Mouse (Mus musculus) spleen, adult 12 weeks (tissue): ENCODE data around the gene 4930426L09Rik.

ENCODE experiments used
- DNase-seq: peaks from one replicate; pipeline ENCODE4 v3.0.0; 2022; ENCODE audit warnings: low spot score

The 4930426L09Rik gene

DNA sequence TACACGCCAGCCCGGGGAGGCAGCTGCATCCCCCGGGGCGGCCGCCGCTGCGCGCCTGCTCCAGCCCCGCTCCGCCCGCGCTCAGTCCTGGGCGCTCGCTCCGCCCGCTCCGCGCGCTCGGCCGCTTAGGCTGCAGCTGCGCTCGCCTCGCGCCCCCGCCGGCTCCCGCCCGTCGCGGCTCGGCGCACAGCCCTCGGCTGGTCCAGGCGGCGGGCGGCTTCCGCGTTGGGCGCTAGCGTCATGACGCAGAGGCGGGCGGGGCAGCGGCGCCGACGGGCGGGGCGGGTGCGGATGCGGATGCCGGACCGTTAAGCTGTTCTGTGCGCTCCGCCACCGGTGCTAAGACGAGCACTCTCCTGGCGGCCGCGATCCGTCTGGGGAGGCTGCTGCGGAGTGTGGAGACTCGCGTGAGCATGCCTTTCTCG lies at the start of gene 4930426L09Rik, which contains the start of gene Pip4k2a:
TSS of gene 4930426L09Rik (plus strand) at position 290 of the 425 bp plus-strand sequence.
TSS of gene Pip4k2a (minus strand) at position 73 of the 425 bp plus-strand sequence.
- DNase-seq: peak; percentile 93

DNA sequence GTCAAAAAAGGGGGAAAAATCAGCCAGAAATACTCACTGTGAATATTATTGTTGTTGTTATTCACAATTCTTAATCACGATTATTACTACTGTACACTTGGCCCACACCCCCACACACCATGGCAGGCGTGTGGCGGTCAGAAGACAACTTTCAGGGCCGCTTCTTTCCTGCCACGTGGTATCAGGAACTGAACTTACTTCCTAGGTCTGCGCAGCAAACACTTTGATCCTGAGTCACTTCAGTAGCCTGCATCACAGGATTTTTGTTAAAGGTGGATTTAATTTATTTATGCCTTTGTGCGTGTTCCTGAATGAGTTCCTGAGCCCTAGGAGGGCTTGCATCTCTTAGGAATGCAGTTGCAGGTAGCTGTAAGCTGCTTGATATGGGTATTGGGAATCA lies 49.4 kb upstream of the 4930426L09Rik start:
- DNase-seq: no peak

DNA sequence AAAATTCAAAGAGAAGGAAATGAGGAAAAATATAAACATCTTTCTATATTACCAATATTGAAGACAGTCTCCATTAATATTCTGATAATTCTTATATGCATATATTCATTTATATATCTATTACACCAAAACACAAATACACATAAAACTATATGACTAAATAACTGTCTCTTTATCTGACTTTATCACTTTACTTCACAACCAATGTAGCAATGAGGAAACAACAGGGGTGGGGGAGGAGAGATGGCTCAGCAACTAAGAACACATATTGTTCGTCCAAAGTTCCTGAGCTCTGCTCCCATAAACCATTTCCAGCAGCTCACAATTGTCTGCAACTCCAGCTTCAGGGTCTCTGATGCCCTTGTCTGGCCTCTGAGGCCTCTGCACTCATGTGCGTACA lies 47.4 kb upstream of the 4930426L09Rik start:
- no peak for DNase-seq

DNA sequence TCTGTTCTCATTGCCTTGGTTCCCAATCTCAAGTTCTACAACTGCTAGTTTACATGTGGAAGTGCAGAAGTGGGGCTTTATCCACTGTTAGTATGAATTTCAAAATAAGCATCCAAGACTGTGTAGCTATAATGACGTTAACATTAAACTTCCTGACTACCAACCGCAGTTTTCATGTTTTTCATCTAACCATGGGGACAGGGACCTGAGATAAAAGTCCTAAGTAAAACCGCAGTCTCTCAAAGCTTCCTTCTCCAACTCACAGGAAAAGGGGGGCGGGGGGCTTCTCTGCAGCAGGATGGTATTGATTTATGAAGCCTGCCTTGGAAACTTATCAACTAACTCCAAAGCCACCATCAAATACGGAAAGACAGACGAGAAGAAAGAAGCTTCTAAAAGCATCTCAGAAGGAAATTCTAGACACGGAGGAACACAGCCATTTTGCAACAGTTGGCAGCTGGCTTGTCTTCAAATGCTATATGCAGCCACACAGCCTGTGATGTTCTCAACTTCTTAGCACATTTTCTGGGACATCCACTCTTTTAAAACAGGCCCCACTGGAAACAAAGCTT lies 46.0 kb upstream of the 4930426L09Rik start:
- DNase-seq: no peak

DNA sequence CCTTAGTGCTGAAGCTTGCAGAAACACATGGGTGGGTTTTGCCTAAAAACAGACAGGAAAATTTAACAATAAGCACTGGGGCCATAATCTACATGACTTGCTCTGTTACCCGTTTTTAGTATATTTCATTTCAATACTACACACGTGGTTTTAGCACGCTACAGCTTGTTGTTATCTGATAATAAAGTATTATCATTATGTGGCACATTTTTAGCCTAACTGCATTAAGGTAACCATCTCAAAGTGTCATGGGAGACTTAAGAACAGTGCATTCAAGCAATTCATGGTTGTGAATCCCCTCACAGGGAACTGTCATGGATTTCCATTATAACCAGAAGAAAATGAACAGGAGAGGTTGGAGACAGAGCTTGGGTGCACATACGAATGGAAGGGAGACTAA lies 43.7 kb upstream of the 4930426L09Rik start:
- DNase-seq: no peak

DNA sequence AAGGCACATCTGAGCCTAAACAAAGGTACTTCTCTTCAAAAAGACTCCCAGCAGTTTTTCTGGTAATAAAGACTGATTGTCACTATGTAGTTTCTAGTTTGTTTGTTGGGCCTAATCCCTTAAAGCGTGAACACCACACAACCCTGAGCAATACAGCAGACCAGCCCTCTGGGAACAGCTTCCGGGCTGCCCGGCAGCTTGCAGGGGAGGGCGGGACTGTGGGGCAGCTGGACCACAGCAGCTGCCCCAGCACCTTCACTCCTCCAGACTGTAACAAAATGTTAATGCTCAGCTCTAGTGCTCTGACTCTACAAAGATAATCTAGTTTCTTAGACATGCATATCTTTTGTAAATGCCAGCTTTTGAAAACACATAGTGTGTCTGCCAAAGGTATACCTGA lies 43.1 kb upstream of the 4930426L09Rik start:
- DNase-seq: no peak

DNA sequence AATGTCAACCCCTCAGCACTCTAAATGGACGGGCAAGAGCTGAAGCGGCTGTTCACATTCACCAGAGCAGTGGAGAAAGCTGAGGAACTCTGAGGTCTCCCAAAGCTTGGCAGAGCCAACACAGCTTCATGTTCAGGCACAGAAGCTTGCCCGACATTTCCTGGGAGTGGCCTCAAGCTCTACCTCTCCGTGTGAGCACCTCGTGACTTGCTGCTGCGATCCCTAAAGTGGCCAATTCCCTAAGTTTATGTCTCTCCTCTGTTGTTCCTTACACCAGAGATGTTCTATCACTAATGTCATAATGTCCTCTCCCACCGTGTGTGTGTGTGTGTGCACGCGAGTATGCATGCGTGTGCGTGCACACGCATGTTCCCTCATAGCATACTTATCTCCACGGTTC lies 42.5 kb upstream of the 4930426L09Rik start:
- DNase-seq: no peak

DNA sequence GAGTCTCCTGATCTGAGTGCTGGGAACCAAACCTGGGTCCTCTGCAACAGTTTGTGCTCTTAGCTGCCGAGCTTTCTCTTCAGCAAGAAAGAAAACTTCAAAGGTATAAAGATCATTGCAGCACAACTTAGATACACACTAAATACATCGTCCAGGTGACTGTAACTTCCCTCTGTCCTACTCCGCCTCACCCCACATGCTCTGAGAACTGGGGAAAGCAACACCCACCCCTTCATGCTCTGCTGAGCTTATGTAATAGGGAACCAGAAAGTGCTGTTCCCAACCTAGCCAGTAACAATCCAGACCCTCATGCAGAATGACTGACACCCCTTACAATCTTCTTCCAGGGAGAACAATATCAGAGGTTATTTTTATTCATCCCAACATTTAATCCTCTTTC lies 41.7 kb upstream of the 4930426L09Rik start:
- DNase-seq: no peak

DNA sequence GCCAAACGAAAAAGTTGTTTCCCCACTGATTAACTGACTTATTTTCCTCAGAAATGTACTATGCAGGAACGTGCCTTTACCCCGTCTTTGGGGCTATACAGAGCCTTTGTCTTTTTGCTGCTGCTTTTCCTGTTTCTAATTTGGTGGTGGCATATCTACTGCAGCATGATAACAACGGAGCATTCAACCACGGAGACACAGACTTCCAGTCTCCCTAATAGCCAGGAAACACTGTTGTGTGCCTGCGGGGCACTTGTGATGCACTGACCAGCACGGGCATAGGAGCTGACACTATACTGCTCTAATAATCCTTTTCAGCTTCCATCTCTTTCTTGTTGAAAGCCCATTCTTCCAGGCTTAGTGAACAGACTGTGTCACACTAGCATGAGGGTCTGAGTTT lies 41.2 kb upstream of the 4930426L09Rik start:
- DNase-seq: no peak

DNA sequence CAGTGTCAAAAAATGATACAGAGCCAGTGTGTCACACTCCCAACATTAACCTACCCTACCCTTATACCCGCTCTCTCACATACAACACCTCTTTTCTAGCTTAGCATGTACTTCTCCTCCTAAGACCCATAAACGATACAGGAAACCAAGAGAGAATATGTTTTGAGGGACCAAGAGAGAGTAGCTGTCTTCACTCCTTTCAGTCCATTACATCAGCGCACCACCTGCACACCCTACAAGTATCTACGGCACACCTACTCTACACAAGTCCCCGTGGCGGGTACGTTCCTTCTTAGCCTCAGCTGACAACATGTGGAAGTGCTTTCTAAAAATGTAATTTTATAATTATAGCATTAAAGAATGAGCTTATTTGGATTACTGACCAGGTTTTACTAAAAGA lies 40.7 kb upstream of the 4930426L09Rik start:
- no peak for DNase-seq

DNA sequence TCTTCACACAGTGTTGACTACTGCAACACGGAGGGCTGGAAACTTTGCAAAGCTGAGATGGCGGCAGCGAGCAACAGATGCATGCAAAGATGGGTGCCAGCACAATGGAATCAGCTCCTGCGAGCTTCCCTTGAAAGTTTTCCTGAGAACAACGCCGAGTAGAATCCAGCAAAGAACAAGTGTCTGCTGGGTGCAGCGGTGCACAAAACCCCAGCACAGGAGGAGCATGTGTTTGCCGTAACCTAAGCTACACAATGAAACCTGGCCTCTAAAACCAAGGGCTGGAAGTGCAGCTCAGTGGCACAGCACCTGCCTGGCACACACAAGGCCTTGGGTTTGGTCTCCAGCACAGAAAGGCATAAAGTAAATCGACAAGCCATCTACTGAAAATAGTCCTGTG lies 40.1 kb upstream of the 4930426L09Rik start:
- DNase-seq: no peak

DNA sequence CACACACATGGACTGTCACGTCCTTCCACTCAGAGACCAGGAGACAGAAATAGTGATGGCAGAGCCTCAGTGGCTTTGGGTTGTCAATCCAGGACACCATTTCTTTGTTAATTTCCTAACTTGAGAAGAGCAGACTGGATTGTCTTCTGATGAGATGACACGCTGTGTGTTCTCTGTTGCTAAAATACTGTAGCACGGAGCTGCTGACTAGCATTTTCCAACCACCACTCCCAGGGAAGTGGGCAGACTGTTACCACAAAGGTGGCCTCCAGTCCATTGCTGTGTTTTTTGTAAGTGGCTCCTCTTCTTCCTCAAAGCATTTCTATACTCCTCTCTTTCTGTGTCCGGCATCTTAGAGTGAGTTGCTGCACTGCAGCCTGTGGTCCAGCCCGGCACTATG lies 39.6 kb upstream of the 4930426L09Rik start:
- no peak for DNase-seq

DNA sequence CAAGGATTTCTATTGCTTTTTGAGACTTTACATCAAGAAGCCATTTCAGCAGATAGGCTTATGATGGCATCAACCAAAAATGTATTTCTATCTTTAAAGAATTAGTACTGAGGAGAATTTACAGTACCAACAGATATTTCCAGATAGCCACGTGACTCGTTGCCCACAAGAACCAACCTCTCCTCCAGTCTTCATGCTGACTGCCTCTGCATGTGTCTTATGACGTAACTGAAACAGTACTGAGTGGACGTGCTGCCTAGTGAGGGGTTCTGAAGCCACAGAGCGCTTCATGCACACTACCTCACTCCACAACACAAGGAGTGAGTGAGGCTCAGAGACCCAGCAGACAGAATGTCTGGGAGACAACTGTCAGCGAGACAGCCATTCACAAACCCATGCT lies 39.1 kb upstream of the 4930426L09Rik start:
- DNase-seq: no peak

DNA sequence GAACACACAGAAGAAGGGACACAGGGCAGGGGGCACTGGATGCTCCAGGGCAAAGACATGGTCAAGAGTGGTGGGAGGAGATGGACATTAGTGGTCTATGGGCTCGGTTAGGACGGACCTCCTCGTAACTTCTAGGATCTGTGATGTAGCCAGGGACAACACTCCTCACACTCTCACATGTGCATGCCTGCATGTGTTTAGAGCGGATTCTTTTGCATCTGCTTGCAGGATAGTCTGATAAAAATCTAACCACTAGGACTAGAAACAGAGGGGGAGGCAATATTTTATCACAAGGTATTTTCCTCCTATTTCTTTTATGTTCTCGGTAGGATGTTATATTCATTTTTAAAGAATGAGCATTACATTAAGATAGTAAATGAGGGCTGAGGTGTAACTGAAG lies 38.6 kb upstream of the 4930426L09Rik start:
- no peak for DNase-seq

DNA sequence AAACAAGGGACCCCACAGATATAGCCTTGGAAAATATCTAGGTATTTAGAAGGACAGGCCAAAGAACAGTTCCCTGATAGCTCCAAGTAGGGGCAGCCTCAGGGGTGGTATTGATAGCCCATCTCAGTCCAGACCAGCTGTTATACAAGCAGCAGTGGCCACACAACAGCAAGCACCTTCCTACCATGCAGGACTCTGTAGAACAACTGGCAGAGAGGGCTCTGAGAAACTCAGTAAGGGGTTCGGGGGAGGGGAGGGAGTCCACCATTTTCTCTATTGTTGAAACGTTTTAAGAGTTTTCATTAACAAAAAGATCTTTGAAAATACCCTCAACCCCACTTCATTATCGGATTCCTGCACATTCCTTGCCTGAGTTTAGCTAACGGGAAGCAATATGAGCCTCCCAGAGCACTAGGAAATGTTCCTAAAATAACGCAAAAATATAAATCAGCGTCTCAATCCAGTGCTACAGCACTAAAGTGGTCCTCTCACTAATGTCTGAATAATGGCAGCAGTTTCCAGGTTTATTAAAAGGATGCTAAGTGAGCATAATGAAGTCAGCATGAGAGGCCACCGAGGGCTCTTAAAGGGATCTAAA lies 37.7 kb upstream of the 4930426L09Rik start:
- no peak for DNase-seq

DNA sequence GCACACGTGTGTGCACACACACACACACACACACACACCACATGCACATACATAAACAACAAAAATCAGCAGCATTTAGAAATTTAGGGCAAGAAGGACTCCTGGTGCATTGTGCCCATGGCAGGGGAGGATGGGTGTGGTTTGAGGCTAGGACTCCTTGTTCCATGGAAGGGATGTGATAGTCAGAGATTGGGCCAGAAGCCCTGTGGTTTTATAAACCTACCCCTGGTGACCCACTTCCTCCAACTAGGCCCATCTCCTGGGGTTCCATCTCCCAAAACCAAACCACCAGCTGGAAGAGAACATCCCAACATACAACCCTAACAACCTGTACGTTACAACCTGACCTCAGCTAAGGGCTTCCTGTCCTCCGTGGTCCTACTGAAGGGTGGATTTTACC lies 35.6 kb upstream of the 4930426L09Rik start:
- DNase-seq: no peak

DNA sequence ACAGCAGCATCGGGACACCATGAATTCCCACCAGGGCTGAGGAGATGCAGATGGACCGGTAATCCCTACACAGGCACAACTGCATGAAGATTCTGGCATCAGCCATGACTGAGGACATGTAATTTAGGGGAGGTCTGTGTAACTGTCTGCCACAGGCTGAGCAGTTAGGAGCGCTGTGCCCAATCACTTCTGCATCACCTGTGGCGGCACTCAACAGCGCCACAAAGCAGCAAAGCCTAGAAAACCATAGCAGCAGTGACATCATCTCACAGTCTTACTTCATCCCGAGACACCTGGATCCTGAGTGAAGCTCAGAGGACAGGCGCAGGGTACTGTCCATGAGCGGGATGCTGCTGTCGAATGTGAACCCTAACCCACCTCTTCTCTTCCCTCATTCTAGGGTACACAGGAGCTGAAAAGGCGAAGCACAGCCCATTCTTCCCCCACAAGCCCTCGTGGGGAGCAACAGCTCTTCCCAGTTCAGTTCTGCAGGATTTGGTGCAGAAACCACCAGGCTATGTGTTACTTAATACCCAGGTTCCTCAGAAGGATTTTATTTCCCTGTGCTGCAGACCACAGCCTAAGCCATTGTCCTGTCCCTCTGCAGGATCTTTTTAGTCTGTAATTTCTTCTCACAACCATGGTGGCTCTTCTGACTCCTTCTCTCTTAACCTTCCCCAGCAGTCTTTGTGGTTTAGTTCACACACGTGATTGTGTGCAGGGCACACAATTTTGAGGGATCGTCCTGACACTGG lies 34.7 kb upstream of the 4930426L09Rik start:
- no peak for DNase-seq

DNA sequence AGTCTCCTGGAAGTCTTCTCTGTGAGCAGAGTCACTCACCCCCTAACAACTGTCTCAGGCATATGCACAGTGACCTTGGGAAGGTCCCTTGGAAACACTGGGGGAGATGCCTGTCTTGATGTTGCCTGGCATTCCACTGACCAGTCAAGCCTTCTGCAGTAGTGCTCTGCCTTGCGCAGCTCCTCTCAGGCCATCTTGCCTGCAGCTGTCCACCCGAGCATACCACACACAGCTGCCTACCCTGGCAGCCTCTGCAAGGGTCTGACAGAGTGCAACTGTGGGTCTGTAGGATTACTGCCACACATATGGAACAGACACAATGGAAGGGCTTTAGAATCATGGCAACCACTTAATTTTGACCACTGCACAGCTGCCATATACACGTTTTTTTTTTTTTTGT lies 33.0 kb upstream of the 4930426L09Rik start:
- DNase-seq: no peak

DNA sequence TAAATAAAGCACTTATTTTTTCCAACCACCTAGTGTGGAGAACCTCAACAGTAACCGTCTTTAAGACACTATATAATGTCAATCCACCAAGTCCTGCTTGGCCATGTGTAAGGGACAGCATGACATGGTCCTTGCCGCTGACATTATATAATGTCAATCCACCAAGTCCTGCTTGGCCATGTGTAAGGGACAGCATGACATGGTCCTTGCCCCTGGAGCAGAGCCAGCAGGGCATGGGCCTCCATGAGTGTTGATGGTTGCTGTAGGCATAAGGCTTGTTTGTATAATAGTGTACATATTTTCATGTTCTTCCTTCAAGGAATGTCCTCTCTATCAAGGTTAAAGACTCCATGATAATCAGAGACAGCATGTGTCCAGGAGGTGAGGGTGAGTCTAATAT lies 32.2 kb upstream of the 4930426L09Rik start:
- DNase-seq: no peak

DNA sequence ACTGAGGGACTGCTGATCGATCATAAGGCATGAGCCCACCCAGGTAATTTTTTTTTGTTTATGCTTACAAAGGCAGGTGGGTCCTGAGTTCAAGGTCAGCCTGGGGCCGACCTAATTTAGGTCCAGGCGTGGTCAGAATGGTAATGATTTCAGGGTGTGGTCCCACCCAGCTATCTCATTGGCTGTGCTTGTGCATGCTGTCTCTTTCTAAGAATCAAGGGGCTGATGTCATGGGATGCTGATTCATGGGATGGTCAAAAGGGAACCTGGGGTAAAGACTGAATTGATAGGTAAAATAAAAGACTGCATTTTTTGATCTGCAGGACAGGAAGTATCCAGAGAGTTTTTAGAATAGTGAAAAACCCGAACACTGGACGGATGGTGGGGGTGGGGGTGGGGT lies 31.6 kb upstream of the 4930426L09Rik start:
- no peak for DNase-seq

DNA sequence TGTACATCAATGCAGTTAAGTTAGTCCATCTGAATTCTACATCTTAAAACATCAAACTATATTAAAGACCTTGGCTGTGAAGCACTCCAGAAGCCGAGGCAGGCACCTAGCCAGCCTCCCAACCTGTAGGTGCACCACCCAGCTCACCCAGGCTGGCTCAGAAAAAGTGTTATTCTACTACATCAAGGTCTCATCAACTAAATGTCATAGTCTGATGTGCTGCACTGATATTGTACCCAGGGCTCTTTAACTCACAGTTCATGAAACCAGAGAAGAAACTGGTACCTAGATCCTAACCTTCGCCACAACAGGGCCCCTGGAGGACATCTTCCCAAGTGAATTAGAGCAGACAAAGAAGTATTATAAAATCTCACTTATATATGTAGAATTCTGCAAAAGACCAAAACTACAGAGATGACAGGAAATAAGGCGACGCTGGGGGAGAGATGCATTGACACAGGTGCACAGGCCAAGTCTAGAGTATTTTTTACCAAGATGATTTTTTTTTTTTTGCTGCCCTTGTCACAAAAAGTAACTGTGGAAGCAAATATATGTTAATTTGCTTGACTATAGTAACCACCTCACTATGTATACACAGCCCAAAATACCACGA lies 30.6 kb upstream of the 4930426L09Rik start:
- no peak for DNase-seq

DNA sequence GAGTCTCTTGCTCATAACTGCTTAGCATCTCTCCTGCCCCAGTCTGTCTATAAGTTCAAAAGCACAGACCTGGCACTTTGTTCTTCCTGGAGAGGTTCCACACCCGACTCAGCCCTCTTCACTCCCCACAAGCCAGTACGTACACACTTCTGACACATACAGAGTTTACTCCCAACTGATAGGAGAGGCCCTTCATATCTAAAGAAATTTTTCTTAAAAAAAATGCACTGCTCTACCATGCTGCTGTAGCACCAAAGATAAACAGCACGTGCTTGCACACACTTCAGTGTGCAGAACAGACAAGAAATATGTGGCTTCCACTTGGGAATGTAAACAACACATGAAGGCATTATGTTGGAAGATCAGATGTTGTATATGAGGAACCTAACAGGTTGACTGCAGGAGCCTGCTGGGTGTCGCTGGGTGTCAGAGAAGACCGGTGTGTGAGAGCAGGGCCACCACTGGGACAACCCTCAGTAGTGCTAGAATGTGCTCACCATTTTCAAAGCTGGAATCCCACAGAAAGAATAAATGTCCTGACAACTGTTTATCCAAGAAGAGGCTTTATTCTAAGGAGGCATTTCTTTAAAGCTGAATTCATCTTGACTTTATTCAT lies 29.0 kb upstream of the 4930426L09Rik start:
- no peak for DNase-seq

DNA sequence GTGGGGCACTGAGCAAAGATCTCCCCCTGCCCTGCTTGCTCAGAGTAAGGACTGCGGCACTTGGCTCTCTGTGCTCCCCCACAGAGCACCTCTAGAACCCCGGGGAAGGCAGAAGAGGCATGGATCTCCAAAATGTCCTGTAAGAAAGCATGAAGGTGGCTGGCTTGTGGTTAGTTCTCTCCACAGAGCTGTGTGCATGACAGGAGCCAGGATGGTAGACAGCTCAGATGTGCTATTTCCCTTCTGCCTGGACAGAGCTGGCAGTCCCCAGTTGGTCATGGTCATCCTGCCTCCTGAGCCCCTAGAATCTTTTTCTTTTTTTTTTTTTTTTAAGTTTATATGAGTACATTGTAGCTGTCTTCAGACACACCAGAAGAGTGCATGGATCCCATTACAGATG lies 27.7 kb upstream of the 4930426L09Rik start:
- DNase-seq: no peak
